Mouse (Mus musculus): ENCODE results near the gene Pawr.

Pawr gene

GRCm38 (mm10) chr10:108359974-108360373 lies 28.1 kb downstream of the Pawr start:
- DNase-seq, result no peak

- no peak for DNase-seq
Observed at GRCm38 (mm10) chr10:108360801-108361200, 28.9 kb downstream of the Pawr start.

- no peak for DNase-seq
Observed at GRCm38 (mm10) chr10:108361419-108362155, 29.7 kb downstream of the Pawr start.

- DNase-seq, result no peak
Observed at GRCm38 (mm10) chr10:108363932-108364331, 32.0 kb downstream of the Pawr start.

- no peak for DNase-seq
Observed at GRCm38 (mm10) chr10:108364946-108365719, 33.2 kb downstream of the Pawr start.

- DNase-seq, result no peak
Observed at GRCm38 (mm10) chr10:108366251-108366650, 34.3 kb downstream of the Pawr start.

- DNase-seq, result no peak
Observed at GRCm38 (mm10) chr10:108368358-108368757, 36.4 kb downstream of the Pawr start.

GRCm38 (mm10) chr10:108372258-108372657 lies 40.3 kb downstream of the Pawr start:
- no peak for DNase-seq

GRCm38 (mm10) chr10:108372858-108373257 lies 40.9 kb downstream of the Pawr start:
- DNase-seq, result no peak

GRCm38 (mm10) chr10:108375796-108376195 lies 43.9 kb downstream of the Pawr start:
- DNase-seq, result no peak

- no peak for DNase-seq
Observed at GRCm38 (mm10) chr10:108376366-108376765, 44.4 kb downstream of the Pawr start.

- DNase-seq, result no peak
Observed at GRCm38 (mm10) chr10:108377369-108377768, 45.4 kb downstream of the Pawr start.

- no peak for DNase-seq
Observed at GRCm38 (mm10) chr10:108378062-108378461, 46.1 kb downstream of the Pawr start.

GRCm38 (mm10) chr10:108378479-108378878 lies 46.6 kb downstream of the Pawr start:
- DNase-seq, result no peak

GRCm38 (mm10) chr10:108380715-108381114 lies 48.8 kb downstream of the Pawr start:
- DNase-seq, result no peak

GRCm38 (mm10) chr10:108384153-108384769 lies 52.3 kb downstream of the Pawr start:
- DNase-seq, result no peak

GRCm38 (mm10) chr10:108385480-108385955 lies 53.6 kb downstream of the Pawr start:
- DNase-seq, result no peak

GRCm38 (mm10) chr10:108388410-108388915 lies 56.5 kb downstream of the Pawr start:
- DNase-seq, result no peak

GRCm38 (mm10) chr10:108389178-108389926 lies 57.4 kb downstream of the Pawr start:
- no peak for DNase-seq

GRCm38 (mm10) chr10:108389927-108390287 lies 58.0 kb downstream of the Pawr start:
- DNase-seq, result no peak

- DNase-seq, result no peak
Observed at GRCm38 (mm10) chr10:108391370-108391902, 59.5 kb downstream of the Pawr start.

GRCm38 (mm10) chr10:108392151-108392550 lies 60.2 kb downstream of the Pawr start:
- no peak for DNase-seq

All from right cerebral cortex, postnatal 14 days (tissue).